Mouse (Mus musculus): ENCODE measurements around the gene 4933424G06Rik. TPM values are rescaled to one million over a fixed set of nuclear protein-coding genes. Genes with fewer than 3 reads are reported as not detected.

The 4933424G06Rik gene
- polyA plus RNA-seq, 1 experiment from 2014 or later: 1.1 TPM

Small RNA genes lying within 50 kb of the gene (microRNA-seq; reads per million reads assigned to microRNA genes)
- not detected for gene Gm24133

Other genes starting within 250 kb of the 4933424G06Rik start
- 11.0 and 11.1 TPM in 2 replicates for gene Cnnm4, start 238.5 kb upstream of the 4933424G06Rik start, polyA plus RNA-seq (2015; fragmentation: Nextera tagmentation; extraction: Ambion mirVana)
- 5.2 and 5.8 TPM in 2 replicates for gene Cnnm3, start 198.3 kb upstream of the 4933424G06Rik start, polyA plus RNA-seq (2015; fragmentation: Nextera tagmentation; extraction: Ambion mirVana)
- 19.0 and 23.5 TPM in 2 replicates for gene Ankrd23, start 173.3 kb upstream of the 4933424G06Rik start, polyA plus RNA-seq (2015; fragmentation: Nextera tagmentation; extraction: Ambion mirVana)
- 0.33 and 0.81 TPM in 2 replicates for gene Gm42417, start 170.7 kb upstream of the 4933424G06Rik start, polyA plus RNA-seq (2015; fragmentation: Nextera tagmentation; extraction: Ambion mirVana)
- 31.5 and 32.5 TPM in 2 replicates for gene Ankrd39, start 162.7 kb upstream of the 4933424G06Rik start, polyA plus RNA-seq (2015; fragmentation: Nextera tagmentation; extraction: Ambion mirVana)
- gene Sema4c, start 151.8 kb upstream of the 4933424G06Rik start, polyA plus RNA-seq (2015; fragmentation: Nextera tagmentation; extraction: Ambion mirVana): 34.3 and 37.4 TPM in 2 replicates
- not detected in 2 replicates for gene Fam178b, start 27.0 kb upstream of the 4933424G06Rik start, polyA plus RNA-seq (2015; fragmentation: Nextera tagmentation; extraction: Ambion mirVana)
- 612 and 618 TPM in 2 replicates for gene Cox5b, start 18.7 kb upstream of the 4933424G06Rik start, polyA plus RNA-seq (2015; fragmentation: Nextera tagmentation; extraction: Ambion mirVana)
- gene Actr1b, start 4.3 kb downstream of the 4933424G06Rik start, polyA plus RNA-seq (2015; fragmentation: Nextera tagmentation; extraction: Ambion mirVana): 110 and 112 TPM in 2 replicates
- 1.8 and 2.7 TPM in 2 replicates for gene Zap70, start 51.6 kb downstream of the 4933424G06Rik start, polyA plus RNA-seq (2015; fragmentation: Nextera tagmentation; extraction: Ambion mirVana)
- 13.1 and 14.8 TPM in 2 replicates for gene Tmem131, start 233.5 kb downstream of the 4933424G06Rik start, polyA plus RNA-seq (2015; fragmentation: Nextera tagmentation; extraction: Ambion mirVana)

Data from midbrain, embryonic 15.5 days (tissue).